Mouse (Mus musculus): ENCODE results near the gene Acsl6. TPM values are rescaled to one million over a fixed set of nuclear protein-coding genes. Genes with fewer than 3 reads are reported as not detected.

Acsl6 gene
- polyA plus RNA-seq, 1 experiment from 2014 or later: 46.2 TPM

- H3K4me1 ChIP-seq (ENCODE audit: control insufficient read depth, insufficient read depth, low read length): peaks cover 31% of the 10 kb centered on the region
- peak; percentile 7; the same call in 1 of the 2 replicates for ATAC-seq
Observed at GRCm38 (mm10) chr11:54303076-54303727, 396 bp upstream of the Acsl6 start.

GRCm38 (mm10) chr11:54304471-54304873, 874 bp downstream of the Acsl6 start:
- Histone ChIP-seq H3K9ac (ENCODE audit: low read depth, low read length) (peak overlapping the region; percentile 94), H3K36me3 (ENCODE audit: control insufficient read depth, insufficient read depth, low read length) (no peaks in the 10 kb centered on the region), H3K9me3 (replicated peaks; ENCODE audit: control insufficient read depth, low read length, poor library complexity, severe bottlenecking) (no peaks in the 10 kb centered on the region), H3K27me3 (ENCODE audit: control insufficient read depth, insufficient read depth, low read depth, low read length) (no peaks in the 10 kb centered on the region), H3K4me2 (ENCODE audit: low read length) (peak overlapping the region; percentile 59), H3K4me3 (ENCODE audit: low read depth, low read length) (peak overlapping the region; percentile 75), H3K4me1 (ENCODE audit: control insufficient read depth, insufficient read depth, low read length) (peaks cover 31% of the 10 kb centered on the region), H3K27ac (ENCODE audit: low read length) (peak overlapping the region; percentile 94)
- peak; percentile 44 for ATAC-seq
- WGBS: 3% methylated on average over 7 of the region's 7 CpGs

More at GRCm38 (mm10) chr11:54303076-54303727, 396 bp upstream of the Acsl6 start:
- Histone ChIP-seq H3K27ac (ENCODE audit: low read length) (peak overlapping the region; percentile 94), H3K9me3 (replicated peaks; ENCODE audit: control insufficient read depth, low read length, poor library complexity, severe bottlenecking) (no peaks in the 10 kb centered on the region), H3K36me3 (ENCODE audit: control insufficient read depth, insufficient read depth, low read length) (no peaks in the 10 kb centered on the region), H3K9ac (ENCODE audit: low read depth, low read length) (peak overlapping the region; percentile 94), H3K4me3 (ENCODE audit: low read depth, low read length) (peak overlapping the region; percentile 75), H3K4me2 (ENCODE audit: low read length) (peak overlapping the region; percentile 59), H3K27me3 (ENCODE audit: control insufficient read depth, insufficient read depth, low read depth, low read length) (no peaks in the 10 kb centered on the region)
- 20% methylated on average over 6 of the region's 6 CpGs for WGBS

- Histone ChIP-seq H3K9ac (ENCODE audit: low read depth, low read length) (peak overlapping the region; percentile 47), H3K27ac (ENCODE audit: low read length) (peak overlapping the region; percentile 39; the same call in 1 of the 2 replicates), H3K4me3 (ENCODE audit: low read depth, low read length) (peak overlapping the region; percentile 75), H3K4me1 (ENCODE audit: control insufficient read depth, insufficient read depth, low read length) (peaks cover 31% of the 10 kb centered on the region), H3K36me3 (ENCODE audit: control insufficient read depth, insufficient read depth, low read length) (no peaks in the 10 kb centered on the region), H3K9me3 (replicated peaks; ENCODE audit: control insufficient read depth, low read length, poor library complexity, severe bottlenecking) (no peaks in the 10 kb centered on the region), H3K27me3 (ENCODE audit: control insufficient read depth, insufficient read depth, low read depth, low read length) (no peaks in the 10 kb centered on the region), H3K4me2 (ENCODE audit: low read length) (peak overlapping the region; percentile 59)
- no peak for ATAC-seq
- 54% methylated on average over 3 of the region's 3 CpGs for WGBS
Observed at GRCm38 (mm10) chr11:54305331-54305730, 1.7 kb downstream of the Acsl6 start.

GRCm38 (mm10) chr11:54307139-54307816, 3.7 kb downstream of the Acsl6 start:
- Histone ChIP-seq H3K9ac (ENCODE audit: low read depth, low read length) (no peak overlapping the region), H3K36me3 (ENCODE audit: control insufficient read depth, insufficient read depth, low read length) (no peaks in the 10 kb centered on the region), H3K4me1 (ENCODE audit: control insufficient read depth, insufficient read depth, low read length) (peaks cover 44% of the 10 kb centered on the region), H3K9me3 (replicated peaks; ENCODE audit: control insufficient read depth, low read length, poor library complexity, severe bottlenecking) (no peaks in the 10 kb centered on the region), H3K27me3 (ENCODE audit: control insufficient read depth, insufficient read depth, low read depth, low read length) (no peaks in the 10 kb centered on the region), H3K4me3 (ENCODE audit: low read depth, low read length) (no peak overlapping the region), H3K27ac (ENCODE audit: low read length) (no peak overlapping the region), H3K4me2 (ENCODE audit: low read length) (no peak overlapping the region)
- WGBS: 84% methylated on average over 7 of the region's 7 CpGs
- ATAC-seq: no peak

GRCm38 (mm10) chr11:54310588-54310987, 7.0 kb downstream of the Acsl6 start:
- 90% methylated on average over 2 of the region's 2 CpGs for WGBS
- no peaks in the 10 kb centered on the region for H3K36me3 ChIP-seq (ENCODE audit: control insufficient read depth, insufficient read depth, low read length)
- H3K27ac ChIP-seq (ENCODE audit: low read length): no peak overlapping the region
- H3K9ac ChIP-seq (ENCODE audit: low read depth, low read length): no peak overlapping the region
- H3K4me1 ChIP-seq (ENCODE audit: control insufficient read depth, insufficient read depth, low read length): peaks cover 40% of the 10 kb centered on the region
- no peaks in the 10 kb centered on the region for H3K27me3 ChIP-seq (ENCODE audit: control insufficient read depth, insufficient read depth, low read depth, low read length)
- no peak overlapping the region for H3K4me2 ChIP-seq (ENCODE audit: low read length)
- no peaks in the 10 kb centered on the region for H3K9me3 ChIP-seq (replicated peaks; ENCODE audit: control insufficient read depth, low read length, poor library complexity, severe bottlenecking)
- no peak for ATAC-seq
- no peak overlapping the region for H3K4me3 ChIP-seq (ENCODE audit: low read depth, low read length)

GRCm38 (mm10) chr11:54312021-54312420, 8.4 kb downstream of the Acsl6 start:
- 1% methylated on average over 5 of the region's 5 CpGs for WGBS
- H3K27me3 ChIP-seq (ENCODE audit: control insufficient read depth, insufficient read depth, low read depth, low read length): no peaks in the 10 kb centered on the region
- ATAC-seq: peak; percentile 59
- H3K36me3 ChIP-seq (ENCODE audit: control insufficient read depth, insufficient read depth, low read length): no peaks in the 10 kb centered on the region
- no peak overlapping the region for H3K4me3 ChIP-seq (ENCODE audit: low read depth, low read length)
- no peak overlapping the region for H3K9ac ChIP-seq (ENCODE audit: low read depth, low read length)
- H3K4me1 ChIP-seq (ENCODE audit: control insufficient read depth, insufficient read depth, low read length): peaks cover 31% of the 10 kb centered on the region
- no peaks in the 10 kb centered on the region for H3K9me3 ChIP-seq (replicated peaks; ENCODE audit: control insufficient read depth, low read length, poor library complexity, severe bottlenecking)
- no peak overlapping the region for H3K4me2 ChIP-seq (ENCODE audit: low read length)
- H3K27ac ChIP-seq (ENCODE audit: low read length): peak overlapping the region; percentile 63

GRCm38 (mm10) chr11:54312603-54313002, 9.0 kb downstream of the Acsl6 start:
- Histone ChIP-seq H3K4me3 (ENCODE audit: low read depth, low read length) (no peak overlapping the region), H3K9me3 (replicated peaks; ENCODE audit: control insufficient read depth, low read length, poor library complexity, severe bottlenecking) (no peaks in the 10 kb centered on the region), H3K9ac (ENCODE audit: low read depth, low read length) (no peak overlapping the region; the same call in 1 of the 2 replicates), H3K27me3 (ENCODE audit: control insufficient read depth, insufficient read depth, low read depth, low read length) (no peaks in the 10 kb centered on the region), H3K27ac (ENCODE audit: low read length) (no peak overlapping the region), H3K4me2 (ENCODE audit: low read length) (no peak overlapping the region), H3K4me1 (ENCODE audit: control insufficient read depth, insufficient read depth, low read length) (peaks cover 26% of the 10 kb centered on the region), H3K36me3 (ENCODE audit: control insufficient read depth, insufficient read depth, low read length) (no peaks in the 10 kb centered on the region)
- no peak for ATAC-seq
- WGBS: 17% methylated on average over 1 of the region's 1 CpGs

- 56% methylated on average over 7 of the region's 7 CpGs for WGBS
- Histone ChIP-seq H3K9me3 (replicated peaks; ENCODE audit: control insufficient read depth, low read length, poor library complexity, severe bottlenecking) (no peaks in the 10 kb centered on the region), H3K27me3 (ENCODE audit: control insufficient read depth, insufficient read depth, low read depth, low read length) (no peaks in the 10 kb centered on the region), H3K27ac (ENCODE audit: low read length) (no peak overlapping the region), H3K4me1 (ENCODE audit: control insufficient read depth, insufficient read depth, low read length) (peaks cover 26% of the 10 kb centered on the region), H3K36me3 (ENCODE audit: control insufficient read depth, insufficient read depth, low read length) (no peaks in the 10 kb centered on the region), H3K9ac (ENCODE audit: low read depth, low read length) (no peak overlapping the region), H3K4me2 (ENCODE audit: low read length) (no peak overlapping the region), H3K4me3 (ENCODE audit: low read depth, low read length) (no peak overlapping the region)
- ATAC-seq: no peak
Observed at GRCm38 (mm10) chr11:54313391-54314360, 10.1 kb downstream of the Acsl6 start.
